Mouse (Mus musculus) gastrocnemius, postnatal 4 days (tissue): ENCODE data around the gene Mrpl3. TPM values are rescaled to one million over a fixed set of nuclear protein-coding genes. Genes with fewer than 3 reads are reported as not detected.
A peak's percentile ranks its signal among the peaks of the same experiment; 100 is the strongest.

Experiments
- DNase-seq, 2 experiments: peaks; one replicate each; pipeline ENCODE4 v3.0.0; 2021 to 2022; ENCODE audit warnings: low spot score in 2 of 2, mixed read lengths in 2 of 2
- long read RNA-seq, 2 experiments: library from polyadenylated mRNA; stranded (forward); transcript quantifications; one replicate each; pipeline ENCODE4 v2.0.0; 2021
- total RNA-seq, 2 experiments: library from RNA; stranded (reverse); gene quantifications; 2 replicates each; pipeline ENCODE4 v1.2.3; 2021

The Mrpl3 gene
- 10 to 100 TPM; 88.7 to 96.0 TPM for total RNA-seq
- long read RNA-seq, experiment 1, transcript Mrpl3-201 (10 exons, 3,972 nt): major isoform, 77 of 85 reads
- long read RNA-seq, experiment 1, partial matches to known transcripts: 3 of 85 reads
- long read RNA-seq, experiment 1, other reads (novel, unspliced or antisense): 4 of 85 reads
- long read RNA-seq, experiment 2, transcript Mrpl3-201 (10 exons, 3,972 nt): major isoform, 62 of 69 reads
- long read RNA-seq, experiment 2, partial matches to known transcripts: 3 of 69 reads
- long read RNA-seq, experiment 2, other reads (novel, unspliced or antisense): 4 of 69 reads

DNA sequence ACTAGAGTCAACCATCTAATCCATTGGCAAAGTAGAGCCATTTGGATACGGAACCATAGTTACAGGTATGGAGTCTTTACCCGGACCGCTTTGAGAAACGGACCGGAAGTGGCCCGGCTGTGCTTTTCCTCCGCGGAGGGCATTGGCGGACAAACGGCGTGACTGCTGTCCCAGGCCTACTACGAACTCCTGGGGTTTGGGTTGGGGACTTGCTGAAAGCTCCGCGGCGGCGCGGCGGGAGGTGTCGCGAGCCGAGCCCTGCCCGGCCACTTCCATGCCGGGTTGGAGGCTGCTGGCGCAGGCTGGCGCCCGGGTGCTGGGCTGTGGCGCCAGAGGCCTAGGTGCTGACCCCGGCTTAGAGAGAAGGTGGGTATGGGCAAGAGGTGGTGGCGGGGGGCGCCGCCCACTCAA, at the start of gene Mrpl3:
Gene Mrpl3 (plus strand): TSS at position 93 of the 411 bp plus-strand sequence.
- peak; percentile 74 to 83 for DNase-seq

DNA sequence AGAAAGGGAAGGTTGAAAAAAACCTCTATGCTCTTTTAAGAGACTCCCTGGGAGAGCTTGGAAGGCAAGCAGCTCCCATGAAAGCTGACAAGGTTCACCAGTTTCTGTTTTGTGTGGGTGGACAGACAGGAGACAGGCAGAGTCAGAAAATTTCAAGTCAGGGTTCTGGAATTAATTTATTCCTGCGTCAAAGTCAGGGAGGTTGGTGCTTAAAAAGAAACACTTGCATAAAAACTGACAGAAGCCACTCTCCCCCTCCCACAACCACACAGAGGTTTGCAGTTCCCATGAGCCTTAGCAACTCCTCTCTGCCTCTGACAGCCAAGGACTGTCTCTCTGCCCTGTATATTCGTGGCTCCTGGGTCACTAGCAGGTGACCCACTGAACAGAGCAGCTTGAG, 42.3 kb upstream of the Mrpl3 start:
- no peak for DNase-seq

DNA sequence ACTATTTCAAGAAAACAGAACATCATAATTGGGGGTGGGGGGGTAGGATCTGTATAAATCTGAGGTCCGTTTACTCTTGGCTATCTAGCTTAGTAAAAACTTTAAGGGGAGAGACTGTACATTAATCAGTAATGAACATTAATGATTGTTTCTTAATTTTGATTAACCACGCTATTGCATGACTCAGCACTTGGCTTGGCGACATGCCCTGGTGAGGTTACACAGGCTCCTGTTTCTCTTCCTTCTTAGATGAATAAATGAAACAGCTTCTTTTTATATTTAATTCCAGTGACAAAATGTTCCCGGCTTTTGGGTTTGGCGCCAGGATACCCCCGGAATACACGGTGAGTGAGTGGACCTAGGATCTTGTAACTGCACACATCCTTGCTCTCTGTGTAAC, 34.9 kb upstream of the Mrpl3 start:
- DNase-seq: no peak

GRCm38 (mm10) chr9:105028311-105028710, 24.7 kb upstream of the Mrpl3 start:
- DNase-seq: no peak

DNA sequence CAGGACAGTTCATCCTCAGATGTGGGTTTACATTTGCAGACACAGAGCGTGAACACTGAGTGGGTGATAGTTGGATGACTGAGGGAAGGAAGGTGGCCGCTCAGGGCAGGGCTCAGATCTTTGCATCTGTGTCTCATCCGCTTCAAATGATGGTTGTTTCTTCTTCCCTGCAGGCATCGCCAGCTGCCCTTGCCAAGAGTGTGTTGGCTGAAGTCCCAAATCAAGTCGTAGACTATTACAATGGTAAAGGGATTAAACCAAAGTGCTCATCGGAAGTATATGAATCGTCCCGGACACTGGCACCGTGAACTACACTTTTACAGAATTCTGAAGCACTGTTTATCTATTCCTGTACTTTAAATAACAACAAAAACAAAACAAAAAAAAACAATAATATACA, 20.5 kb upstream of the Mrpl3 start:
- no peak for DNase-seq

DNA sequence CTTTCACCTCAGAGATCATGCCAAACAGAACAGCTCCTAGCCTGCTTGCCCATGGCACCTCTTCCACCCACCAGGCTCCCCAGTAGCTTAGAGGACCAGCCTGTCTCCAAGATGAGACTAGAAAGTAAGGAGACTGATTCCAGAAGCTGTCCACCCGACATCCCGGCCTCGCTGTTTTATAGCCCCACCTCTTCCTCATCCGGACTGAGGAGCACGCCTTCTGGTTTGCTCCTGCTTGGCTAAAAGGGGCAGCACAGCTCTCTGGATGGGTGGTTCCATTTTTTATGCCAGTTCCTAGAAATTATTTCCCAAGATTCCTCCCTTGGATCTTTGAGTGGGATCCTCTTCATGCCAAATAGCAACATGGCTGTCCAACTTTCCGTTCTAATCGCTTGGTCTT, 19.4 kb upstream of the Mrpl3 start:
- DNase-seq: no peak

DNA sequence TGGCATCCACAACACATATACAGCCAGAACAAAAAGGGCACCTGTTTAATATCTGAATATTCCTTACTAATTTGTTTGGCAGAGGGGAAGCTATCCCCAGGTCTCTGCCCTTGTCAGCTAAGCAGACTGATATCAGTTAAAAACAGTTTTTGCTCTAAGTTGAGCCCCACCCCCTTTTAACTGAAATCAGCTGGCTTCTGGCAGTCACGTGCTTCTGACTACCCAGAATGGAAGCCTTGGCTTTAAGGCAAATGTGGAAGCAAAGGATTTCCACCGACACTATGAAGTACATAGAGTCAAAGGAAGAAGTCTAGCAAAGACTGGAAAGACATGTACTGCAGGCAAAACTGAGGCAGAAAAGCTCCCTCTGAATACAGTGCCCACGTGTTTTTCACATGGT, 15.2 kb upstream of the Mrpl3 start:
- no peak for DNase-seq

- no peak for DNase-seq
These were observed 7.0 kb upstream of the Mrpl3 start for GRCm38 (mm10) chr9:105046014-105046413.

GRCm38 (mm10) chr9:105048351-105048750, 4.7 kb upstream of the Mrpl3 start:
- DNase-seq: no peak

DNA sequence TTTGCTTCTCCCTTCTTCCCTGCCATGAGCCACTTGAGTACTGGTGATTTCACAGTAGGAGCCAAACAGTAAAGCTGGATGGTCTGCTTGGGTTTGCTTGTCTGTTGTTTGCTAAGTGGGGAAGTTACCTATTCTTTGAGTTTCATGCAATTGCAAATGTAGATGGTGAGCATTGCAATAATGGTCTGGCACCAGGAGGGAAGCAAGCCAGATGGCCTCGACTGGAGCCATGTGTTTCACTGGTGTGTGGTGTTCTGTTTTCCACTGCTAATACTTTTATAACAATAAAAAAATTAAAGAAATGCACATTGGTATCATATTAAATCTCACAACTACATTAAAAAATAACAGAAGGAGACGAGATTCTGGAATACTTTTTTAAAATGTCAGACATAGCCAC, 3.4 kb upstream of the Mrpl3 start:
- DNase-seq: no peak

DNA sequence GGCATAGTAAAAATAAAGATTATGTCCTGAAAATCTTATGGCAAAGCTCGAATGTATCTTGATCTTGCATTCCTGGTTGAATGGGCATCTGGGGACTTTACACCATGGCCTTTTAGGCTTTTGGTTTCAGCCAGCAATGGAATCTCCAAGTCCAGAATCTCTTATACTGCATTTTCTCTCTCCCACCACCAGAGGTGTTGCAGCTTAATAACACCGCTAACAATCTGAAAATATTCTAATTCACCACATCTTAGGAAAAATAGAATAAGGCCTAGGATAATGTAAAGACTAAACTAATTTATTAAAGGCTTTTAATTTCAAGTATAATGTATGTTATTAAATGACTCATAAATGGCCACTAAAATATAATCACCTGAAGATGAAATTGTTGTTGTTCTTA, 2.8 kb upstream of the Mrpl3 start:
- no peak for DNase-seq

DNA sequence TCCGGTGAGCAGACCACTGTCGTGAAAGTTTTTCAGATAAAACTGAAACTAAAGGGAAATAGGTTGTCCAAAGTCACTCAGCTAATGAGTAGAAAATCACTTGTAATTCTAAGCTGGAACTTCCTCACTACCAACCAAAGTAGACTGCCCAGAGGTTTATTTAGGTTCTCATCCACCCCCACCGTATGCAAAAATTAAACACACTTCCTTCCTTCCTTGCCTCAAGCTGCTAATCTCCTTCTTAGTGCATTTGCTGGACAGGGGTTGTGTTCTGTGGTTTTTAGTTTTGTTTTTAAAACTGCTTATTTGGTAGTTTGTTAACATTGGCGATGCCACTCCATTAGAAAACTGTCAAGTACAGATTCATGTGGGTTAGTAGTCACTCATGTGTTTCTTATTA, 773 bp downstream of the Mrpl3 start:
- no peak for DNase-seq

DNA sequence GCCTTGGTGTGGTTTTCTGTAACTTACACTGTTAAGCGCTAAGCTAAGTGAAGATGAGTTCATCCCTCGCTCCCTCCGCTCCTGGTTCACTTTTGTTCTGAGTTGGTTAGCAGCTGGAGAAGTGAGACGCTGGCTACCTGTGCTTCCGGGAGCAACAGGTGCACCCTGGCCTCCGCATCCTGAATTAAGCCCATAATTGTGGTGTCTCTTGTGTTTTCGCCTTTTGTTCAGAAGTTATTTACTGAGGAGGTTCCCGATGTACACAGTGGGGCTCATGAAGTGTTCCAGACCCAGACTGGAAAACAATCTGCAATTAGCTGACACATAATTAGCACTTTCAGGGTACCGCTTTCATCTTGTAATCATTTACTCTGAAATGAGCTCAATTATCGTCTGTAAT, 16.1 kb downstream of the Mrpl3 start:
- DNase-seq: no peak

- no peak for DNase-seq
These were observed 20.1 kb downstream of the Mrpl3 start for GRCm38 (mm10) chr9:105072991-105073748.

GRCm38 (mm10) chr9:105074851-105075250, 21.8 kb downstream of the Mrpl3 start:
- no peak for DNase-seq

DNA sequence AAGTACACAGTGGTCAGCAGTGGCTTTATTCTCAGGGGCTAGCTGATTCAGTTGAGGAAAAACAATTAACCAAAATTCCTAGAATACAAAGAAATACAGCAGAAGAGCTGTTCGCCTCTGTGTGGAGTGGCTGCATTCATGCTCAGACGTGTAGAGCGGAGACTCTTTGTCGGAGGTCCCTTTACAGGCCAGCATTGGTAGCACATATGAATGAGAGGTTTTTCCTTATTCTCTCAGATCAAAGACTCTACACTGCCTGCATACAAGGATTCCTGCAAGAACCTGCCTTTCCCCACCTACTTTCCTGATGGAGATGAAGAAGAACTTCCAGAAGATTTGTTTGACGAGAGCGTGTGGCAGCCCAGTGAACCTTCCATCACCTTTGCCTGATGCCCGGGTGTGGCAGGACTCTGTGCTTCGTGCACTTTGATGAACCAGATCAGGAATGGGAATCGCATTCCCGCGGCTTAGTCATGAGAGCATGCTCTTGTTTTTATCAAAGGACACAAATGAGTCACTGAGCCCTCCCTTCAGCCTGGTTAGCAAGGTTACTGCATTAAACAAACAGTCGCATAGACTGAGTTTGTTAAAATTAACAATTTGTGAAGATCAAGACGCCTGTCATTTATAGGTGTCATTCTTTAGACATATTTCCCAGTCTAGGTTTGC, 23.9 kb downstream of the Mrpl3 start:
- DNase-seq: no peak

GRCm38 (mm10) chr9:105078460-105078859, 25.4 kb downstream of the Mrpl3 start:
- DNase-seq: no peak

GRCm38 (mm10) chr9:105080246-105080645, 27.2 kb downstream of the Mrpl3 start:
- DNase-seq: no peak

DNA sequence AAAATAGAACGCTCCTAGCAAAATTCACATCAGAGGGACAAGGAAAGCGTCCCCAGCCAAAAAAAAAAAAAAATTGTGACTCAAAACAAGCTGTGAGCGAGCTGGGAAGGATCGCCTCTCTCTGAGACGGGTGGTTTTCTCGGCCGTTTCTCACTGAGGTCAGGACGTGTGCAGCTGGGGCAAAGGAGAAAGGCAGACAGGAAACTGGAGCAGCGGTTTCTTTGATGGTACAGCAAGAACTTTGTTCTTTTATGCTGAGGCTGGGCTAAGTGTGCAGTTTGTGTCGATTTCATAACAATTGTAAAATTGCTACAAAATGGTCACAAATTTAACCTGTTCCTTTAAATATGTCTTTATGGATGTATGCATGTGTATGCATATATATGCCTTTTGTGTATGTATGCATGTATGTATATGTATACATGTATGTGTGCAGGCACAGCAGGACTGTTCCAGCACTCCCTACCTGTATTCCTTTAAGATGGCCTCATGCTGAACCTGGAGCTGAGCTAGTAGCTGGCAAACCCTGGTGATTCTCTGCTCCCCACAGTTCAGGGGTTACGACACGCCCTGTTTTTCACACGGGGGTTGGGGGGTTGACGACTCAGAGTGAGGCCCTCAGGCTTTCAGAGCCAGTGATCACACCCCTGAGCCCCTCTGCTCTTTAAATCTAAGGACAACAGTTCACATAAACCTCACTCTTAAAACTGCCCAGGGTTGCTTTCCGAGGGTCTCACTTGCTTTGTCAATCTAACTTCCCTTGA, 48.0 kb downstream of the Mrpl3 start:
- no peak for DNase-seq

- no peak for DNase-seq
These were observed 48.9 kb downstream of the Mrpl3 start for GRCm38 (mm10) chr9:105101911-105102310.

DNA sequence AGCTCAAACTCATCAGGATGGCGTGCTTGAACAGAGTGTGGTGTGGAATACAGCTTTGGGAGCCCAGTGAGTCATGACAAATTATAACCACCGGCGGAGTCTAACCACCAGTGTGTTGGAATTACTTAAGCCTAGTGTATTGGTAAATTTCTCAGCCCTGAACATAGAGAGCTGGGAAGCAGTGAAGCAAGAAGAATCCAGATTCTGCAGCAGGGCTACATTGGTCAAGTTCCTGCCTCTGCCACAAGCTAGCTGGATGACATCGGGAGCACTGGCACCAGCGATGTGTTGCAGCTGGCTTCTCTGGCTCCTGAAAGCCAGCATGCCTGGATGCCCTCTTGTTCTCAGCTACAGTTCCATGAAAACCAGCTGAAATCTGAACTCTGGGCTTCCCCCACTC, 50.9 kb downstream of the Mrpl3 start:
- DNase-seq: no peak
